Mouse (Mus musculus) kidney, adult 18-20 months (tissue): ENCODE measurements around the gene Ribc2.

Experiments used
- DNase-seq: peaks from one replicate; pipeline ENCODE4 v3.0.0; 2021

The Ribc2 gene

GRCm38 (mm10) chr15:85179528-85180180 is 47.8 kb downstream of the Ribc2 start:
- no peak for DNase-seq

- no peak for DNase-seq
Measured at GRCm38 (mm10) chr15:85180368-85180767, 48.5 kb downstream of the Ribc2 start.

GRCm38 (mm10) chr15:85182063-85182462 is 50.2 kb downstream of the Ribc2 start:
- no peak for DNase-seq

- no peak for DNase-seq
Measured at GRCm38 (mm10) chr15:85186916-85187315, 55.0 kb downstream of the Ribc2 start.

- no peak for DNase-seq
Measured at GRCm38 (mm10) chr15:85188167-85188778, 56.4 kb downstream of the Ribc2 start.
